Mouse (Mus musculus) heart, adult 2 months (tissue): ENCODE results near the gene D630045J12Rik.

Experiments used
- CTCF ChIP-seq: fragments of 200-600 bp; IDR thresholded peaks from 2 replicates; pipeline ENCODE4 v1.8.1; 2022; ENCODE audit warnings: antibody characterized with exemption, mild to moderate bottlenecking, moderate library complexity
- EP300 ChIP-seq: fragments of 200-500 bp; IDR thresholded peaks from 2 replicates; pipeline ENCODE4 v1.6.1; 2011; ENCODE audit warnings: low read depth, low read length, control low read depth; ENCODE audit not compliant: insufficient read depth
- POLR2A ChIP-seq: fragments of 200-500 bp; IDR thresholded peaks from 2 replicates; pipeline ENCODE4 v1.6.1; 2011; ENCODE audit warnings: mild to moderate bottlenecking, low read depth, low read length, control low read depth; ENCODE audit not compliant: insufficient read depth

- TF ChIP-seq CTCF (no peak), POLR2A (no peak), EP300 (no peak)
Observed at GRCm38 (mm10) chr6:38192952-38193351, 60.9 kb downstream of the D630045J12Rik start.
